Mouse (Mus musculus): Measurements from ENCODE around the gene Mettl6. TPM values are rescaled to one million over a fixed set of nuclear protein-coding genes. Genes with fewer than 3 reads are reported as not detected.

Gene Mettl6
- 21.3 and 24.5 TPM in 2 replicates for polyA plus RNA-seq (2012; rRNA removed)

- peak; percentile 85 for TF ChIP-seq POLR2A (IDR thresholded peaks at IDR 0.05; ENCODE audit: borderline replicate concordance, extremely low read depth, insufficient read depth, insufficient read length, poor library complexity, severe bottlenecking)
- no peak for TF ChIP-seq CTCF (IDR thresholded peaks at IDR 0.05; ENCODE audit: borderline replicate concordance, extremely low read depth, insufficient read depth, insufficient read length)
- DNase-seq (ENCODE audit: low read depth): peak; percentile 97
Measured at GRCm38 (mm10) chr14:31494975-31495455, at the start of gene Mettl6. TSS of gene Mettl6 (minus strand) at chr14:31495040.

- TF ChIP-seq POLR2A (IDR thresholded peaks at IDR 0.05; ENCODE audit: borderline replicate concordance, extremely low read depth, insufficient read depth, insufficient read length, poor library complexity, severe bottlenecking): no peak
- no peak for TF ChIP-seq CTCF (IDR thresholded peaks at IDR 0.05; ENCODE audit: borderline replicate concordance, extremely low read depth, insufficient read depth, insufficient read length)
- no peak for DNase-seq (ENCODE audit: low read depth)
Measured at GRCm38 (mm10) chr14:31543885-31544442, 49.1 kb upstream of the Mettl6 start.

DNA sequence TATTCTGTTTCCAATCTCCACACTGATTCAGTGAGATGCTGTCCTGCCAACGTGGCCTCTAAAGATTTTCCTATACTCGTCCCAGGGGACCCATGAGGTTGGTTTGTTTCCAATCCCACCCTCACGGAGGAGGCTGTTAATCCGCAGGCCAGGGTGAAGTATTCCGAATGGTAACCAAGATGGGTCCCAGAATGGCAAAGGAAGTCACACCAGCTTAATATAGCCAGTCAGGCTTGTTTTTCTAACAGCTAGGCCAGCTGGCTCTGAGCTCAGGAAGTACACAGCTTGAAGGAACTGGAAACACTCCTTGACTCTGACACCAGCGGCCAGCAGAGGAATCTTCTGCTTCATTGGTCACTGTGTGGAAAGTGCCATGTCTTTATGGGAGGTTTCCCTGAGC lies 42.5 kb upstream of the Mettl6 start:
- peak; percentile 10 for DNase-seq (ENCODE audit: low read depth)
- TF ChIP-seq POLR2A (IDR thresholded peaks at IDR 0.05; ENCODE audit: borderline replicate concordance, extremely low read depth, insufficient read depth, insufficient read length, poor library complexity, severe bottlenecking) (no peak), CTCF (IDR thresholded peaks at IDR 0.05; ENCODE audit: borderline replicate concordance, extremely low read depth, insufficient read depth, insufficient read length) (no peak)

- no peak for DNase-seq (ENCODE audit: low read depth)
- TF ChIP-seq CTCF (IDR thresholded peaks at IDR 0.05; ENCODE audit: borderline replicate concordance, extremely low read depth, insufficient read depth, insufficient read length) (no peak), POLR2A (IDR thresholded peaks at IDR 0.05; ENCODE audit: borderline replicate concordance, extremely low read depth, insufficient read depth, insufficient read length, poor library complexity, severe bottlenecking) (no peak)
Measured at GRCm38 (mm10) chr14:31532656-31533055, 37.8 kb upstream of the Mettl6 start.

GRCm38 (mm10) chr14:31531506-31532148 lies 36.8 kb upstream of the Mettl6 start:
- DNase-seq (ENCODE audit: low read depth): no peak
- TF ChIP-seq CTCF (IDR thresholded peaks at IDR 0.05; ENCODE audit: borderline replicate concordance, extremely low read depth, insufficient read depth, insufficient read length) (no peak), POLR2A (IDR thresholded peaks at IDR 0.05; ENCODE audit: borderline replicate concordance, extremely low read depth, insufficient read depth, insufficient read length, poor library complexity, severe bottlenecking) (no peak)

DNA sequence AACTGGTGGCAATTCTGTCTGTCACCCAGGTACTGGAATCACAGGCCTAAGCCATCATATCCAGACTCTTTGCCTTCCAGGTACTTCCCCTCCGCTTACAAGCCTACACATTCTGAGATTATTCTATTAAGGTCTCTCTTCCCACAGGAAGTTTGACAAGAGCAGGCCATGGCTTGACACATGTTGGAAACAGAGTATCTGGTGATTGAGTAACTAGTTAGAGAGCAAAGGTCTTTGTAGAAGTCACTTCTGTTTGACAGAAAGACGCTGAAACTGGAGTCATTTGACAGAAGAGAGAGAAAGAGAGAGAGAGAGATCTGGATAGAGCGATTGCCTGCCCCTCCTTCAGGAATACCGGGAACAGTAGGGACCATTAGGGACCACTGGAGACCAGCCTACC lies 36.0 kb upstream of the Mettl6 start:
- no peak for TF ChIP-seq POLR2A (IDR thresholded peaks at IDR 0.05; ENCODE audit: borderline replicate concordance, extremely low read depth, insufficient read depth, insufficient read length, poor library complexity, severe bottlenecking)
- TF ChIP-seq CTCF (IDR thresholded peaks at IDR 0.05; ENCODE audit: borderline replicate concordance, extremely low read depth, insufficient read depth, insufficient read length): no peak
- DNase-seq (ENCODE audit: low read depth): no peak

- no peak for DNase-seq (ENCODE audit: low read depth)
- no peak for TF ChIP-seq POLR2A (IDR thresholded peaks at IDR 0.05; ENCODE audit: borderline replicate concordance, extremely low read depth, insufficient read depth, insufficient read length, poor library complexity, severe bottlenecking)
- no peak for TF ChIP-seq CTCF (IDR thresholded peaks at IDR 0.05; ENCODE audit: borderline replicate concordance, extremely low read depth, insufficient read depth, insufficient read length)
Measured at GRCm38 (mm10) chr14:31525040-31525810, 30.4 kb upstream of the Mettl6 start.

DNA sequence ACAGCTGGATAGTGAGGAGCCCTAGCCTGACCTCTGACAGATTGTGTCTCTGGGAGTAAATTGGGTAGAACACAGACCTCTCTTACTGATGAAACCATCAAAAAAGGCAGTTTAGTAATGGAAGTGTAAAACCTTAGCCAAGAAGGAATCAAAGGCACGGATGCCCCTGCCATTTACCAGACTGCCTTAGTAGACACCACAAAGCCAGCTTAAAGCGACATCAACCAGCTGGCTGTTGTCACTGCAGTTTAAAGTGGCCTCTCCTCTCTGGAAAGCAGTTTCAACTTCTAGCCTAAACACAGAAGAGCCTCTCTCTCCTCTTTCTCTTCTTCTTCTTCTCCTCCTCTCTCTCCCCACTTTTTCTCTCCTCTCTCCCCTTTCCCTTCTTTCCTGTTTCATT lies 26.5 kb upstream of the Mettl6 start:
- no peak for TF ChIP-seq CTCF (IDR thresholded peaks at IDR 0.05; ENCODE audit: borderline replicate concordance, extremely low read depth, insufficient read depth, insufficient read length)
- no peak for DNase-seq (ENCODE audit: low read depth)

DNA sequence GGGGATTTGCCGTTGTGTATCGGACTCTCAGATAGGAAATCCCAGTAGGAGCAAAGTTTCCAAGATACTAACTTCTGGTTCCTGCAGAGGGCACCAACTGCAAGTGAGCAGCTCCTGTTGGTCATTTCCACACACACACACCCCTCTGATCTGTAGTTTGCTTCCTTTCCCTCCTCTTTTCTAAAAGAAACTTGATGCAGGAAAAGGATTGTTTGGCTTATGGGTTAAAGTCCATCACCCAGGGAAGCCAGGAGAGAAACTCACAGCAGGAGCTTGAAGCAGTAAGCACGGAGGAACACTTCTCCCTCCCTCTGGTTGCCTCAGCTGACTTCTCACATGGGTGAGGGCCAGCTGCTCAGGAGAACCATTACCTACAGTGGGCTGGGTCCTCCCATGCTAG lies 24.3 kb upstream of the Mettl6 start:
- no peak for TF ChIP-seq POLR2A (IDR thresholded peaks at IDR 0.05; ENCODE audit: borderline replicate concordance, extremely low read depth, insufficient read depth, insufficient read length, poor library complexity, severe bottlenecking)
- peak; percentile 25; the same call in 1 of the 2 replicates for TF ChIP-seq CTCF (IDR thresholded peaks at IDR 0.05; ENCODE audit: borderline replicate concordance, extremely low read depth, insufficient read depth, insufficient read length)

GRCm38 (mm10) chr14:31515895-31516294 lies 21.1 kb upstream of the Mettl6 start:
- TF ChIP-seq CTCF (IDR thresholded peaks at IDR 0.05; ENCODE audit: borderline replicate concordance, extremely low read depth, insufficient read depth, insufficient read length) (no peak), POLR2A (IDR thresholded peaks at IDR 0.05; ENCODE audit: borderline replicate concordance, extremely low read depth, insufficient read depth, insufficient read length, poor library complexity, severe bottlenecking) (no peak)
- no peak for DNase-seq (ENCODE audit: low read depth)

More for the DNA sequence above, 24.3 kb upstream of the Mettl6 start:
- peak; percentile 3 for DNase-seq (ENCODE audit: low read depth)

GRCm38 (mm10) chr14:31510322-31510721 lies 15.5 kb upstream of the Mettl6 start:
- TF ChIP-seq CTCF (IDR thresholded peaks at IDR 0.05; ENCODE audit: borderline replicate concordance, extremely low read depth, insufficient read depth, insufficient read length) (no peak), POLR2A (IDR thresholded peaks at IDR 0.05; ENCODE audit: borderline replicate concordance, extremely low read depth, insufficient read depth, insufficient read length, poor library complexity, severe bottlenecking) (no peak)
- no peak for DNase-seq (ENCODE audit: low read depth)

All from brain, embryonic 14.5 days (tissue).